Mouse (Mus musculus): ENCODE measurements around the gene Taar9. TPM values are rescaled to one million over a fixed set of nuclear protein-coding genes. Genes with fewer than 3 reads are reported as not detected.
"Not testable (repeated sequence)": the region's sequence is repeated elsewhere in the genome, so short reads cannot be mapped to it uniquely, and the experiment has no call there.

Taar9 gene
- total and polyA plus RNA-seq, 2 experiments from 2014 or later: not detected

DNA sequence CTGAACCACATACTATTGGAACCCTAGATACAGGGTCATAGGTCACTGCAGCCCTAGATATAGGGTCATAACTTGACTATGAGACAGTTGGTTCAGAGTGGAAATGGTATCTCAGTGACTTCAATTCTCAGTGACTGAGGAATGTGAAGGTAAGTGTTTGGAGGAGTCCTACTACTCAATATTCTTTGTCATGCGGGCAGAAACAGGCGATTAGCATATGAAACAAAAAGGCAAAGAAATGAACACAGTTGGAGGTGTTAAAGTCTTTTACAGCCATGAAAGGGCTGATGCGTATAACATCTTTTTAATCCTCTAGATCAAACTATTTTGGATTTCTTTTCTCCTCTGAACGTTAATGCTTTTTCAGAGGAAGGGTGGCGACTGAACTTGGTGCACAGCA lies 23.4 kb downstream of the Taar9 start:
- Histone ChIP-seq H3K27me3 (ENCODE audit: insufficient read depth, low read length) (no peaks in the 10 kb centered on the region), H3K4me3 (ENCODE audit: low read length) (no peak overlapping the region), H3K4me2 (ENCODE audit: low read depth, low read length) (no peak overlapping the region), H3K4me1 (ENCODE audit: insufficient read depth, low read length) (no peaks in the 10 kb centered on the region), H3K9ac (replicated peaks; ENCODE audit: low read length) (no peak overlapping the region), H3K36me3 (ENCODE audit: insufficient read depth, low read length) (no peaks in the 10 kb centered on the region), H3K27ac (no peak overlapping the region), H3K9me3 (ENCODE audit: low read length) (no peaks in the 10 kb centered on the region)
- no peak for DNase-seq (ENCODE audit: low spot score)
- no peak for ATAC-seq
- 46% methylated on average over 5 of the region's 5 CpGs for WGBS
- no peak for TF ChIP-seq CTCF (IDR thresholded peaks at IDR 0.05; ENCODE audit: low read depth)

GRCm38 (mm10) chr10:24080166-24080565 lies 29.2 kb downstream of the Taar9 start:
- Histone ChIP-seq H3K4me1 (ENCODE audit: insufficient read depth, low read length) (no peaks in the 10 kb centered on the region), H3K9me3 (ENCODE audit: low read length) (no peaks in the 10 kb centered on the region), H3K4me2 (ENCODE audit: low read depth, low read length) (no peak overlapping the region), H3K4me3 (ENCODE audit: low read length) (no peak overlapping the region), H3K27ac (no peak overlapping the region), H3K36me3 (ENCODE audit: insufficient read depth, low read length) (no peaks in the 10 kb centered on the region), H3K27me3 (ENCODE audit: insufficient read depth, low read length) (no peaks in the 10 kb centered on the region), H3K9ac (replicated peaks; ENCODE audit: low read length) (no peak overlapping the region)
- ATAC-seq (no peak), DNase-seq (ENCODE audit: low spot score) (peak; percentile 66)
- 51% methylated on average over 3 of the region's 3 CpGs for WGBS
- peak; percentile 67 for TF ChIP-seq CTCF (IDR thresholded peaks at IDR 0.05; ENCODE audit: low read depth)

GRCm38 (mm10) chr10:24076200-24076599 lies 33.1 kb downstream of the Taar9 start, which contains the start of gene Taar8a:
Gene Taar8a (plus strand): TSS chr10:24076500.
- H3K27me3 ChIP-seq (ENCODE audit: insufficient read depth, low read length); H3K4me1 ChIP-seq (ENCODE audit: insufficient read depth, low read length); H3K36me3 ChIP-seq (ENCODE audit: insufficient read depth, low read length); H3K4me2 ChIP-seq (ENCODE audit: low read depth, low read length); H3K9ac ChIP-seq (replicated peaks; ENCODE audit: low read length); DNase-seq (ENCODE audit: low spot score); ATAC-seq; H3K9me3 ChIP-seq (ENCODE audit: low read length); H3K27ac ChIP-seq; H3K4me3 ChIP-seq (ENCODE audit: low read length): not testable (repeated sequence)
- 88% methylated on average over 2 of the region's 4 CpGs for WGBS

GRCm38 (mm10) chr10:24074751-24075150 lies 34.6 kb downstream of the Taar9 start:
- DNase-seq (ENCODE audit: low spot score); H3K4me1 ChIP-seq (ENCODE audit: insufficient read depth, low read length); H3K27ac ChIP-seq; H3K4me3 ChIP-seq (ENCODE audit: low read length); H3K4me2 ChIP-seq (ENCODE audit: low read depth, low read length); ATAC-seq; H3K36me3 ChIP-seq (ENCODE audit: insufficient read depth, low read length); H3K9ac ChIP-seq (replicated peaks; ENCODE audit: low read length); H3K27me3 ChIP-seq (ENCODE audit: insufficient read depth, low read length); H3K9me3 ChIP-seq (ENCODE audit: low read length): not testable (repeated sequence)
- 50% methylated on average over 2 of the region's 2 CpGs for WGBS

GRCm38 (mm10) chr10:24058986-24059385 lies 50.3 kb downstream of the Taar9 start:
- 93% methylated on average over 3 of the region's 3 CpGs for WGBS
- Histone ChIP-seq H3K9me3 (ENCODE audit: low read length) (no peaks in the 10 kb centered on the region), H3K4me2 (ENCODE audit: low read depth, low read length) (no peak overlapping the region), H3K4me1 (ENCODE audit: insufficient read depth, low read length) (no peaks in the 10 kb centered on the region), H3K4me3 (ENCODE audit: low read length) (no peak overlapping the region), H3K27me3 (ENCODE audit: insufficient read depth, low read length) (no peaks in the 10 kb centered on the region), H3K36me3 (ENCODE audit: insufficient read depth, low read length) (no peaks in the 10 kb centered on the region), H3K9ac (replicated peaks; ENCODE audit: low read length) (no peak overlapping the region), H3K27ac (no peak overlapping the region)
- ATAC-seq (no peak), DNase-seq (ENCODE audit: low spot score) (no peak)
- TF ChIP-seq CTCF (IDR thresholded peaks at IDR 0.05; ENCODE audit: low read depth): no peak

Other genes with a start within 250 kb of the Taar9 start
- gene Vnn1, start 214.8 kb downstream of the Taar9 start, total RNA-seq (2014; rRNA removed): 0.89 TPM in 1 of 2 replicates, not detected in the other
- gene Vnn1, start 214.8 kb downstream of the Taar9 start, polyA plus RNA-seq (2015; fragmentation: Nextera tagmentation; extraction: Ambion mirVana): 0.73 and 1.1 TPM in 2 replicates
- not detected in 2 replicates for gene Taar1, start 189.2 kb downstream of the Taar9 start, total RNA-seq (2014; rRNA removed)
- gene Taar1, start 189.2 kb downstream of the Taar9 start, polyA plus RNA-seq (2015; fragmentation: Nextera tagmentation; extraction: Ambion mirVana): not detected in 2 replicates
- gene Taar2, start 171.0 kb downstream of the Taar9 start, total RNA-seq (2014; rRNA removed): not detected in 2 replicates
- gene Taar2, start 171.0 kb downstream of the Taar9 start, polyA plus RNA-seq (2015; fragmentation: Nextera tagmentation; extraction: Ambion mirVana): 0.33 TPM in 1 of 2 replicates, not detected in the other
- 0.21 TPM in 1 of 2 replicates, not detected in the other for gene Taar3, start 160.0 kb downstream of the Taar9 start, total RNA-seq (2014; rRNA removed)
- not detected in 2 replicates for gene Taar3, start 160.0 kb downstream of the Taar9 start, polyA plus RNA-seq (2015; fragmentation: Nextera tagmentation; extraction: Ambion mirVana)
- not detected in 2 replicates for gene Taar4, start 149.0 kb downstream of the Taar9 start, total RNA-seq (2014; rRNA removed)
- not detected in 2 replicates for gene Taar4, start 149.0 kb downstream of the Taar9 start, polyA plus RNA-seq (2015; fragmentation: Nextera tagmentation; extraction: Ambion mirVana)
- gene Taar5, start 138.8 kb downstream of the Taar9 start, total RNA-seq (2014; rRNA removed): not detected in 2 replicates
- not detected in 2 replicates for gene Taar5, start 138.8 kb downstream of the Taar9 start, polyA plus RNA-seq (2015; fragmentation: Nextera tagmentation; extraction: Ambion mirVana)
- gene Taar6, start 123.9 kb downstream of the Taar9 start, total RNA-seq (2014; rRNA removed): not detected in 2 replicates
- gene Taar6, start 123.9 kb downstream of the Taar9 start, polyA plus RNA-seq (2015; fragmentation: Nextera tagmentation; extraction: Ambion mirVana): not detected in 2 replicates
- gene Taar7a, start 116.1 kb downstream of the Taar9 start, total RNA-seq (2014; rRNA removed): not detected in 2 replicates
- gene Taar7a, start 116.1 kb downstream of the Taar9 start, polyA plus RNA-seq (2015; fragmentation: Nextera tagmentation; extraction: Ambion mirVana): not detected in 2 replicates
- gene Taar7b, start 109.6 kb downstream of the Taar9 start, total RNA-seq (2014; rRNA removed): not detected in 2 replicates
- gene Taar7b, start 109.6 kb downstream of the Taar9 start, polyA plus RNA-seq (2015; fragmentation: Nextera tagmentation; extraction: Ambion mirVana): not detected in 2 replicates
- not detected in 2 replicates for gene Taar7d, start 82.3 kb downstream of the Taar9 start, total RNA-seq (2014; rRNA removed)
- gene Taar7d, start 82.3 kb downstream of the Taar9 start, polyA plus RNA-seq (2015; fragmentation: Nextera tagmentation; extraction: Ambion mirVana): not detected in 2 replicates
- gene Taar7e, start 71.9 kb downstream of the Taar9 start, total RNA-seq (2014; rRNA removed): not detected in 2 replicates
- gene Taar7e, start 71.9 kb downstream of the Taar9 start, polyA plus RNA-seq (2015; fragmentation: Nextera tagmentation; extraction: Ambion mirVana): not detected in 2 replicates
- gene Taar7f, start 60.0 kb downstream of the Taar9 start, total RNA-seq (2014; rRNA removed): not detected in 2 replicates
- gene Taar7f, start 60.0 kb downstream of the Taar9 start, polyA plus RNA-seq (2015; fragmentation: Nextera tagmentation; extraction: Ambion mirVana): not detected in 2 replicates
- not detected in 2 replicates for gene Taar8a, start 33.0 kb downstream of the Taar9 start, total RNA-seq (2014; rRNA removed)
- gene Taar8a, start 33.0 kb downstream of the Taar9 start, polyA plus RNA-seq (2015; fragmentation: Nextera tagmentation; extraction: Ambion mirVana): not detected in 2 replicates
- not detected in 2 replicates for gene Taar8b, start 17.2 kb downstream of the Taar9 start, total RNA-seq (2014; rRNA removed)
- not detected in 2 replicates for gene Taar8b, start 17.2 kb downstream of the Taar9 start, polyA plus RNA-seq (2015; fragmentation: Nextera tagmentation; extraction: Ambion mirVana)
- gene Taar8c, start 7.6 kb downstream of the Taar9 start, total RNA-seq (2014; rRNA removed): not detected in 2 replicates
- not detected in 2 replicates for gene Taar8c, start 7.6 kb downstream of the Taar9 start, polyA plus RNA-seq (2015; fragmentation: Nextera tagmentation; extraction: Ambion mirVana)
- gene Stx7, start 39.8 kb upstream of the Taar9 start, total RNA-seq (2014; rRNA removed): 109 and 111 TPM in 2 replicates
- gene Stx7, start 39.8 kb upstream of the Taar9 start, polyA plus RNA-seq (2015; fragmentation: Nextera tagmentation; extraction: Ambion mirVana): 289 and 299 TPM in 2 replicates
- 10.6 and 14.3 TPM in 2 replicates for gene Moxd1, start 114.0 kb upstream of the Taar9 start, total RNA-seq (2014; rRNA removed)
- gene Moxd1, start 114.0 kb upstream of the Taar9 start, polyA plus RNA-seq (2015; fragmentation: Nextera tagmentation; extraction: Ambion mirVana): 12.9 and 16.2 TPM in 2 replicates

All from hindbrain, postnatal 0 days (tissue).